Mouse (Mus musculus): ENCODE measurements around the gene Dzank1. TPM values are rescaled to one million over a fixed set of nuclear protein-coding genes. Genes with fewer than 3 reads are reported as not detected.

Dzank1 gene
- total RNA-seq, 2 experiments from 2014 or later = 150 to 152 TPM

GRCm38 (mm10) chr2:144427852-144428251, 99.4 kb downstream of the Dzank1 start:
- intact Hi-C loops (cut with DNase I) = no loop called here
- no peak for DNase-seq (ENCODE audit: low spot score in 2 of 2)

GRCm38 (mm10) chr2:144425761-144426160, 101.5 kb downstream of the Dzank1 start:
- DNase-seq (ENCODE audit: low spot score in 2 of 2) = no peak
- intact Hi-C loops (cut with DNase I) = no loop called here

- no peak for DNase-seq (ENCODE audit: low spot score in 2 of 2)
- intact Hi-C loops (cut with DNase I) = no loop called here
These were observed 105.0 kb downstream of the Dzank1 start for GRCm38 (mm10) chr2:144422094-144422675.

Other genes starting within 250 kb of the Dzank1 start
- 10 to 100 TPM in 1 of 2 experiments, 1 to 10 TPM in 1; 6.9 to 10.8 TPM for gene Ovol2, start 195.3 kb downstream of the Dzank1 start, total RNA-seq (2021)
- gene Kat14, start 158.4 kb downstream of the Dzank1 start, total RNA-seq (2021) = 10 to 100 TPM; 35.6 to 39.5 TPM
- 1 to 10 TPM; 7.3 to 8.1 TPM for gene Pet117, start 158.4 kb downstream of the Dzank1 start, total RNA-seq (2021)
- 10 to 100 TPM; 21.1 to 27.7 TPM for gene Polr3f, start 304 bp upstream of the Dzank1 start, total RNA-seq (2021)
- 10 to 100 TPM; 29.2 to 30.0 TPM for gene Rbbp9, start 23.5 kb upstream of the Dzank1 start, total RNA-seq (2021)
- 10 to 100 TPM; 44.7 to 46.3 TPM for gene Sec23b, start 28.8 kb upstream of the Dzank1 start, total RNA-seq (2021)
- 10 to 100 TPM; 45.1 to 54.0 TPM for gene Smim26, start 66.6 kb upstream of the Dzank1 start, total RNA-seq (2021)
- gene Dtd1, start 72.5 kb upstream of the Dzank1 start, total RNA-seq (2021) = 10 to 100 TPM; 57.8 to 70.1 TPM